Mouse (Mus musculus) forebrain, embryonic 16.5 days (tissue): ENCODE measurements around the gene Lrrc36. TPM values are rescaled to one million over a fixed set of nuclear protein-coding genes. Genes with fewer than 3 reads are reported as not detected.
A peak's percentile ranks its signal among the peaks of the same experiment; 100 is the strongest.

ENCODE experiments used
- ATAC-seq: fragments of 200-750 bp; cut with Nextera tagmentation; 2 replicates; pipeline ENCODE4 v1.8.0; 2017; ENCODE audit warnings: mild to moderate bottlenecking, moderate library complexity
- H3K27ac ChIP-seq: fragments of 300-500 bp; sonication (generic); 2 replicates; pipeline ENCODE4 v1.5.1; 2014; ENCODE audit warnings: low read length, control low read depth
- H3K27me3 ChIP-seq: fragments of 300-500 bp; sonication (generic); replicated peaks from 2 replicates; pipeline ENCODE4 v1.6.1; 2014; ENCODE audit warnings: low read length; ENCODE audit not compliant: control insufficient read depth, insufficient read depth
- H3K36me3 ChIP-seq: fragments of 300-500 bp; sonication (generic); 2 replicates; pipeline ENCODE4 v1.6.1; 2014; ENCODE audit not compliant: control insufficient read depth, insufficient read depth
- H3K4me1 ChIP-seq: fragments of 300-500 bp; sonication (generic); replicated peaks from 2 replicates; pipeline ENCODE4 v1.6.1; 2014; ENCODE audit warnings: low read length; ENCODE audit not compliant: control insufficient read depth, insufficient read depth
- H3K4me2 ChIP-seq: fragments of 300-500 bp; sonication (generic); 2 replicates; pipeline ENCODE4 v1.6.1; 2014; ENCODE audit warnings: mild to moderate bottlenecking, low read length, control low read depth
- H3K4me3 ChIP-seq: fragments of 300-500 bp; sonication (generic); replicated peaks from 2 replicates; pipeline ENCODE4 v1.5.1; 2014; ENCODE audit warnings: mild to moderate bottlenecking, low read length, control low read depth
- H3K9ac ChIP-seq: fragments of 300-500 bp; sonication (generic); replicated peaks from 2 replicates; pipeline ENCODE4 v1.6.1; 2014; ENCODE audit warnings: low read depth, low read length, control low read depth
- H3K9me3 ChIP-seq: fragments of 300-500 bp; sonication (generic); 2 replicates; pipeline ENCODE4 v1.6.1; 2016; ENCODE audit warnings: low read length; ENCODE audit not compliant: control insufficient read depth
- WGBS: fragments of 180-500 bp; shearing (Covaris S2); extraction: QIAGEN DNeasy Blood & Tissue Kit; methylation state at CpG from one replicate; pipeline ENCODE4 v1.1.7; 2014; 5-methylcytosine and 5-hydroxymethylcytosine counted together
- polyA plus RNA-seq: library from polyadenylated mRNA; unstranded; fragments of >200 nt; fragmentation: Nextera tagmentation; extraction: Ambion mirVana; gene quantifications from 2 replicates; pipeline ENCODE4 v1.2.1, GENCODE M21; 2015

Gene Lrrc36
- polyA plus RNA-seq, 1 experiment from 2014 or later = 0.37 TPM

GRCm38 (mm10) chr8:105469041-105469695 is 55.8 kb downstream of the Lrrc36 start:
- Histone ChIP-seq H3K4me3 (no peak overlapping the region), H3K27me3 (no peaks in the 10 kb centered on the region), H3K27ac (0 out of 2 replicates have a peak overlapping the region, but pooled peaks have one; percentile 8), H3K9ac (no peak overlapping the region; the same call in 1 of the 2 replicates), H3K4me2 (no peak overlapping the region; the same call in none of the 2 replicates), H3K9me3 (no peaks in the 10 kb centered on the region), H3K36me3 (no peaks in the 10 kb centered on the region), H3K4me1 (peaks cover 46% of the 10 kb centered on the region)
- peak; percentile 43 for ATAC-seq
- WGBS = 19% methylated on average over 6 of the region's 6 CpGs

GRCm38 (mm10) chr8:105469816-105470215 is 56.4 kb downstream of the Lrrc36 start:
- Histone ChIP-seq H3K4me3 (peak overlapping the region; percentile 8; the same call in 1 of the 2 replicates), H3K27ac (no peak overlapping the region)

GRCm38 (mm10) chr8:105470262-105470661 is 56.9 kb downstream of the Lrrc36 start:
- Histone ChIP-seq H3K4me3 (peak overlapping the region; percentile 43; the same call in 1 of the 2 replicates), H3K9me3 (no peaks in the 10 kb centered on the region), H3K4me1 (peaks cover 55% of the 10 kb centered on the region), H3K27me3 (no peaks in the 10 kb centered on the region), H3K27ac (no peak overlapping the region), H3K9ac (no peak overlapping the region), H3K4me2 (peak overlapping the region; percentile 62), H3K36me3 (no peaks in the 10 kb centered on the region)
- ATAC-seq = no peak
- WGBS = 84% methylated on average over 5 of the region's 5 CpGs

More at GRCm38 (mm10) chr8:105469816-105470215, 56.4 kb downstream of the Lrrc36 start:
- H3K36me3 ChIP-seq = no peaks in the 10 kb centered on the region
- H3K4me2 ChIP-seq = peak overlapping the region; percentile 62
- ATAC-seq = no peak
- H3K4me1 ChIP-seq = peaks cover 53% of the 10 kb centered on the region
- WGBS = 87% methylated on average over 5 of the region's 5 CpGs
- H3K9ac ChIP-seq = no peak overlapping the region; the same call in 1 of the 2 replicates
- no peaks in the 10 kb centered on the region for H3K9me3 ChIP-seq
- H3K27me3 ChIP-seq = no peaks in the 10 kb centered on the region

GRCm38 (mm10) chr8:105470681-105471313 is 57.4 kb downstream of the Lrrc36 start:
- H3K36me3 ChIP-seq = no peaks in the 10 kb centered on the region
- H3K4me1 ChIP-seq = peaks cover 55% of the 10 kb centered on the region
- 0 out of 2 replicates have a peak overlapping the region, but pooled peaks have one; percentile 31 for H3K27ac ChIP-seq
- 19% methylated on average over 11 of the region's 11 CpGs for WGBS
- H3K4me2 ChIP-seq = peak overlapping the region; percentile 62
- H3K4me3 ChIP-seq = peak overlapping the region; percentile 43
- H3K9me3 ChIP-seq = no peaks in the 10 kb centered on the region
- no peak; the same call in 1 of the 2 replicates for ATAC-seq
- peak overlapping the region; percentile 49 for H3K9ac ChIP-seq
- H3K27me3 ChIP-seq = no peaks in the 10 kb centered on the region

GRCm38 (mm10) chr8:105471314-105472015 is 58.1 kb downstream of the Lrrc36 start, which contains the start of gene Tppp3:
Gene Tppp3 (minus strand): TSS chr8:105471526.
- Histone ChIP-seq H3K4me1 (peaks cover 52% of the 10 kb centered on the region), H3K27me3 (no peaks in the 10 kb centered on the region), H3K4me3 (peak within 1 kb of the TSS; percentile 43), H3K9me3 (no peaks in the 10 kb centered on the region), H3K4me2 (peak within 1 kb of the TSS; percentile 62), H3K36me3 (no peaks in the 10 kb centered on the region), H3K27ac (0 out of 2 replicates have a peak within 1 kb of the TSS, but pooled peaks have one; percentile 31), H3K9ac (peak within 1 kb of the TSS; percentile 49)
- ATAC-seq = peak; percentile 85
- WGBS = 6% methylated on average over 25 of the region's 25 CpGs

GRCm38 (mm10) chr8:105472414-105472932 is 59.1 kb downstream of the Lrrc36 start:
- 31% methylated on average over 23 of the region's 23 CpGs for WGBS
- Histone ChIP-seq H3K9ac (no peak overlapping the region), H3K4me3 (no peak overlapping the region), H3K27me3 (no peaks in the 10 kb centered on the region), H3K9me3 (no peaks in the 10 kb centered on the region), H3K27ac (no peak overlapping the region), H3K4me1 (peaks cover 42% of the 10 kb centered on the region), H3K4me2 (no peak overlapping the region), H3K36me3 (no peaks in the 10 kb centered on the region)
- no peak for ATAC-seq

- peaks cover 41% of the 10 kb centered on the region for H3K4me1 ChIP-seq
- WGBS = 56% methylated on average over 9 of the region's 9 CpGs
- no peak overlapping the region for H3K9ac ChIP-seq
- no peak overlapping the region for H3K4me3 ChIP-seq
- no peaks in the 10 kb centered on the region for H3K9me3 ChIP-seq
- H3K36me3 ChIP-seq = no peaks in the 10 kb centered on the region
- no peak overlapping the region for H3K27ac ChIP-seq
- H3K4me2 ChIP-seq = no peak overlapping the region
- no peaks in the 10 kb centered on the region for H3K27me3 ChIP-seq
- no peak for ATAC-seq
Observed at GRCm38 (mm10) chr8:105472983-105473382, 59.6 kb downstream of the Lrrc36 start.

GRCm38 (mm10) chr8:105473816-105474606 is 60.6 kb downstream of the Lrrc36 start:
- 29% methylated on average over 17 of the region's 17 CpGs for WGBS
- H3K36me3 ChIP-seq = no peaks in the 10 kb centered on the region
- H3K9ac ChIP-seq = no peak overlapping the region
- no peaks in the 10 kb centered on the region for H3K27me3 ChIP-seq
- H3K4me3 ChIP-seq = no peak overlapping the region
- peak overlapping the region; percentile 41 for H3K27ac ChIP-seq
- ATAC-seq = peak; percentile 47
- peaks cover 39% of the 10 kb centered on the region for H3K4me1 ChIP-seq
- peak overlapping the region; percentile 18 for H3K4me2 ChIP-seq
- H3K9me3 ChIP-seq = no peaks in the 10 kb centered on the region
